Mouse (Mus musculus) liver, postnatal 0 days (tissue): Measurements from ENCODE around the gene Hbs1l.

Experiments
- CTCF ChIP-seq: sonication (generic); IDR thresholded peaks from 2 replicates; pipeline ENCODE4 v1.5.1; 2016; ENCODE audit warnings: antibody characterized with exemption, low read depth
- EP300 ChIP-seq: IDR thresholded peaks from 2 replicates; pipeline ENCODE4 v1.6.1; 2016; ENCODE audit warnings: antibody characterized with exemption, low read depth, mild to moderate bottlenecking

DNA sequence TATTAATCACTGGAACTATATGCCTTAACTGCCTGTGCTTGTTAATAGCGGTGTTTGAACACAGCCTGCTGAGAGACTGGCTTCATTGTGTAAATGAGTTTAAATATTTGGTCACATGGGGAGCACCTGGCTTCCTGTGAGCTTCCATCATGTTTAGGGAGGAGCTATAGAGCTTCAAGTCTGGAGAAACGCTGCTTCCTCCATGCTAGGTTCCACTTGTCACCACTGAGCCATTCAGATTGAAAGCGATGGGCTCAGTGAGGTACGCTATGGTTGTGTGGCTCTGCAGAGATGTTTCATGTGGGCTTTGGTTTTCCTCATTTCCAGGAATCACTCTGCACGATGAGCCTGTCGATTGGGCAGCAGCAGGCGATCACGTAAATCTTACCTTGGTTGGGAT, 62.2 kb downstream of the Hbs1l start:
- TF ChIP-seq CTCF, result no peak
- TF ChIP-seq EP300, result no peak
